Comparison of ENCODE assay signal across 7 mouse cellular contexts in the genomic region with DNA sequence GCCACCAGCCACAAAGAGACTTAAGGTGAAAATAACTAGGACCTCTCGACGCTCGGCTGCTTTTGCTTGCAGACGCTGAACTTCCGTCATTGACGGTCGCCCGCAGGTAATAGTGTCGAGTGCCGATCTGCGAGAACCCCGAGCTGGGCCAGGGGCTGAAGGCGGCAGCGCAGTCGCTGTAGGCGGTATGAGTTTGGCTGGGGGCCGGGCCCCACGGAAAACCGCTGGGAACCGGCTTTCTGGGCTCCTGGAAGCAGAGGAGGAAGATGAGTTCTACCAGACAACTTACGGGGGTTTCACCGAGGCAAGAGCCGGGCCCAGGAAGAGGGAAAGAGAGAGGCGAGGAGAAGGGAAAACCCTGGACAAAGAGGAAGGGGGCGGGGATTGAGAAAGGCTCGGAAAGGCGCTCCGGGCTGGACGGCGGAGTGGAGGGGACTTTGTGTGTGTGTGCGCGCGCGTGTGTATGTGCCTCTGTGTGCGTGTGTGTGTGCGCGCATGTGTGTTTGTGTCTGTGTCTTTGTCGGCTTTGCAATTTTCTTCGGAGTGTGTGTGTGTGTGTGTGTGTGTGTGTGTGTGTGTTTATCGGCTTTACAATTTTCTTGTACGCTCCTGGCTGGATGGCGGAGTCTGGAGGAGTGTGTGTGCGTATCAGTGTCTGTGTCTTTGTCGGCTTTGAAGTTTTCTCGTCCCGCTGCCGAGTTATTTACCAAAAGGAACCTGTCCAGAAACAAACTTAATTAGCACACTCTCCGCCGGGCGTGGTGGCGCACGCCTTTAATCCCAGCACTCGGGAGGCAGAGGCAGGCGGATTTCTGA. TPM values are rescaled to one million over a fixed set of nuclear protein-coding genes. Genes with fewer than 3 reads are reported as not detected.
DNase-seq lines count a peak whose midpoint lies in the region; ATAC-seq and TF ChIP-seq lines count a peak whose summit lies in the region.

A gene (plus strand): TSS at position 112 of the 816 bp plus-strand sequence.

- H3K27ac ChIP-seq in embryonic facial prominence, embryonic 10.5 days (replicated peaks) = peak within 1 kb of the TSS; percentile 98
- peak within 1 kb of the TSS; percentile 90 for H3K27ac ChIP-seq in intestine, postnatal 0 days (ENCODE audit: low read depth, low read length)
- peak within 1 kb of the TSS; percentile 97 for H3K27ac ChIP-seq in midbrain, embryonic 12.5 days (replicated peaks)
- peak within 1 kb of the TSS; percentile 75 for H3K27ac ChIP-seq in small intestine, adult 2 months (ENCODE audit: insufficient read depth, low read depth, low read length)

- peaks cover 12% of the 10 kb centered on the region for H3K4me1 ChIP-seq in embryonic facial prominence, embryonic 10.5 days
- no peaks in the 10 kb centered on the region for H3K4me1 ChIP-seq in intestine, postnatal 0 days (replicated peaks; ENCODE audit: control insufficient read depth, insufficient read depth, low read length)
- H3K4me1 ChIP-seq in midbrain, embryonic 12.5 days = peaks cover 11% of the 10 kb centered on the region
- peaks cover 2% of the 10 kb centered on the region; the same call in 1 of the 2 replicates for H3K4me1 ChIP-seq in small intestine, adult 2 months (ENCODE audit: control insufficient read depth, insufficient read depth, insufficient read length, low read length)

- 1% methylated on average over 54 of the region's 54 CpGs for WGBS in embryonic facial prominence, embryonic 10.5 days
- WGBS in intestine, postnatal 0 days = under 1% methylated on average over 54 of the region's 54 CpGs
- WGBS in midbrain, embryonic 12.5 days = under 1% methylated on average over 53 of the region's 54 CpGs
- under 1% methylated on average over 54 of the region's 54 CpGs for WGBS in small intestine, adult 2 months

- peak within 1 kb of the TSS; percentile 89 for H3K4me3 ChIP-seq in embryonic facial prominence, embryonic 10.5 days
- H3K4me3 ChIP-seq in intestine, postnatal 0 days (ENCODE audit: low read depth, low read length) = peak within 1 kb of the TSS; percentile 72
- peak within 1 kb of the TSS; percentile 83 for H3K4me3 ChIP-seq in midbrain, embryonic 12.5 days
- peak within 1 kb of the TSS; percentile 75 for H3K4me3 ChIP-seq in small intestine, adult 2 months (ENCODE audit: low read depth, low read length)

- peak; percentile 59 for ATAC-seq in intestine, postnatal 0 days
- peak; percentile 75 for ATAC-seq in midbrain, embryonic 12.5 days (ENCODE audit: low FRiP score, low read depth)

- intact Hi-C loops in left cerebral cortex, postnatal 4 days (cut with DNase I) = no loop called here

- H3K9me3 ChIP-seq in embryonic facial prominence, embryonic 10.5 days = no peaks in the 10 kb centered on the region
- H3K9me3 ChIP-seq in intestine, postnatal 0 days (ENCODE audit: control insufficient read depth) = no peaks in the 10 kb centered on the region
- no peaks in the 10 kb centered on the region for H3K9me3 ChIP-seq in midbrain, embryonic 12.5 days

- TF ChIP-seq POLR2A in small intestine, adult 2 months (IDR thresholded peaks at IDR 0.05; ENCODE audit: low read depth, low read length) = peak; percentile 74

- no peak for TF ChIP-seq CTCF in intestine, postnatal 0 days (IDR thresholded peaks at IDR 0.05; ENCODE audit: low read depth)
- no peak for TF ChIP-seq CTCF in small intestine, adult 2 months (IDR thresholded peaks at IDR 0.05; ENCODE audit: extremely low read depth, insufficient read length, insufficient replicate concordance, low read depth, low read length)

- no peaks in the 10 kb centered on the region for H3K27me3 ChIP-seq in embryonic facial prominence, embryonic 10.5 days (replicated peaks; ENCODE audit: low read depth, poor library complexity, severe bottlenecking)
- H3K27me3 ChIP-seq in intestine, postnatal 0 days (replicated peaks; ENCODE audit: control insufficient read depth, insufficient read depth, low read length) = no peaks in the 10 kb centered on the region
- H3K27me3 ChIP-seq in midbrain, embryonic 12.5 days = no peaks in the 10 kb centered on the region
- H3K27me3 ChIP-seq in small intestine, adult 2 months (ENCODE audit: control insufficient read depth, insufficient read depth, low read length) = no peaks in the 10 kb centered on the region

- peaks cover 24% of the 10 kb centered on the region for H3K36me3 ChIP-seq in embryonic facial prominence, embryonic 10.5 days (replicated peaks)
- peaks cover 14% of the 10 kb centered on the region for H3K36me3 ChIP-seq in intestine, postnatal 0 days (ENCODE audit: control insufficient read depth, insufficient read depth)
- peaks cover 14% of the 10 kb centered on the region for H3K36me3 ChIP-seq in midbrain, embryonic 12.5 days
- H3K36me3 ChIP-seq in small intestine, adult 2 months (ENCODE audit: control insufficient read depth, insufficient read depth, low read length) = 0 out of 2 replicates have a peak, but pooled peaks cover 7% of the 10 kb centered on the region

- peak within 1 kb of the TSS; percentile 76 for H3K9ac ChIP-seq in intestine, postnatal 0 days (ENCODE audit: low read depth, low read length)
- peak within 1 kb of the TSS; percentile 89 for H3K9ac ChIP-seq in midbrain, embryonic 12.5 days (replicated peaks)

- peak within 1 kb of the TSS; percentile 56 for H3K4me2 ChIP-seq in intestine, postnatal 0 days (replicated peaks; ENCODE audit: low read depth)
- H3K4me2 ChIP-seq in midbrain, embryonic 12.5 days (replicated peaks) = peak within 1 kb of the TSS; percentile 48

- peak; percentile 91 for DNase-seq in adrenal gland, postnatal 10 days
- peak; percentile 93 for DNase-seq in embryonic facial prominence, embryonic 10.5 days (ENCODE audit: low spot score)
- no peak for DNase-seq in gonadal fat pad, adult 2 months (ENCODE audit: low read depth)
- peak; percentile 89 for DNase-seq in left cerebral cortex, postnatal 4 days

RNA-seq across cellular contexts. Expression of the gene that starts here (rescaled TPM):
- total RNA-seq in adrenal gland, postnatal 10 days (2021) = 10 to 100 TPM; 56.2 to 69.5 TPM
- polyA plus RNA-seq in embryonic facial prominence, embryonic 10.5 days (2016; fragmentation: Nextera tagmentation; extraction: Ambion mirVana) = 288 and 295 TPM in 2 replicates
- 42.0 and 43.5 TPM in 2 replicates for polyA plus RNA-seq in gonadal fat pad, adult 2 months (2012; rRNA removed)
- polyA plus RNA-seq in intestine, postnatal 0 days (2015; fragmentation: Nextera tagmentation; extraction: Ambion mirVana) = 58.5 and 60.5 TPM in 2 replicates
- total RNA-seq in left cerebral cortex, postnatal 4 days (2021) = 10 to 100 TPM; 77.2 to 78.4 TPM
- 250 and 251 TPM in 2 replicates for polyA plus RNA-seq in midbrain, embryonic 12.5 days (2016; fragmentation: Nextera tagmentation; extraction: Ambion mirVana)
- polyA plus RNA-seq in small intestine, adult 2 months (2012; rRNA removed) = 27.4 and 63.8 TPM in 2 replicates
